Mouse (Mus musculus) bone marrow macrophage, adult 2 months (primary cell): ENCODE data around the gene Olfr193.

ENCODE experiments used
- CTCF ChIP-seq: IDR thresholded peaks from 2 replicates; pipeline ENCODE4 v1.5.1; 2012; ENCODE audit warnings: low read depth, mild to moderate bottlenecking, low read length, moderate library complexity
- POLR2A ChIP-seq: IDR thresholded peaks from 2 replicates; pipeline ENCODE4 v1.6.1; 2012; ENCODE audit warnings: mild to moderate bottlenecking, low read depth, low read length, borderline replicate concordance

DNA sequence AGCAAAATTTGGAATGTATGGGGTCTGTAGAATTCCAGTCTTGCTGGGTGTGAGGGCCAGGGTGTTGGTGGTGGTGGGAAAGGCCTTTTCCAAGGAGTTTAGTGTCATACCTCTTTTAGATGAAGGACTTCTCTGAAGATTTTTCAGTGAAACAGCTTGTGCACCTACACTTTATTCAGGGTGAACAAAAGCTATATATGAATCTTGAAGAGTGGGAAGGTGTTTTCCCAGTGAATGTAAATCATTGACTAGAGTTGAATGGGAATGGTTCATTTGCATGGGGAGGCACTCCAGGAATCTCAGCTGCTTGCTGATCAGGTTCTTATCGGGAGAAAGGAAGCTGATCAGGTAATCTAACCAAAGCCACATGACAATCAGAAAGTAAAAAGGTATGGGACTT is 19.1 kb upstream of the Olfr193 start:
- no peak for TF ChIP-seq CTCF
- no peak for TF ChIP-seq POLR2A
